Mouse (Mus musculus) right cerebral cortex, postnatal 14 days (tissue): ENCODE results near the gene 4930402H24Rik.

ENCODE experiments used
- DNase-seq: peaks from one replicate; pipeline ENCODE4 v3.0.0; 2022

Gene 4930402H24Rik

DNA sequence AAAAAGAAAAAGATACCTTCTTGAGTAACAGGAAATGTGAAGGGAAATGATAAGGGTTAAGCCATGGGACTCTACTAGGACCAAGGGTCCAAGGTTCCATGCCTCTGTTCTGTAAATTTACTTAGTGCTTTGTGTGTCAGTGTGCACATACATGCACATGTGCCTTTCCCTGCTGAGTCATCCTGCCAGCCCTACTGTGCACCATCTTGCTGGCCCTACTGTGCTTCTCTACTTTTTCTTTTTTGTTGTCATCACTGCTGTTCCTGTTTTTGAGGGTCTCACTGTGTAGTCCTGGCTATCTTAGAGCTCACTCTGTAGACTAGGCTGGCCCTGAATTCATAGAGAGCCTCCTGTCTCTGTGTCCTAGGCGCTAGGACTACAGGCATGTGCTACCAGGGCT, 178.5 kb downstream of the 4930402H24Rik start:
- DNase-seq, result no peak

DNA sequence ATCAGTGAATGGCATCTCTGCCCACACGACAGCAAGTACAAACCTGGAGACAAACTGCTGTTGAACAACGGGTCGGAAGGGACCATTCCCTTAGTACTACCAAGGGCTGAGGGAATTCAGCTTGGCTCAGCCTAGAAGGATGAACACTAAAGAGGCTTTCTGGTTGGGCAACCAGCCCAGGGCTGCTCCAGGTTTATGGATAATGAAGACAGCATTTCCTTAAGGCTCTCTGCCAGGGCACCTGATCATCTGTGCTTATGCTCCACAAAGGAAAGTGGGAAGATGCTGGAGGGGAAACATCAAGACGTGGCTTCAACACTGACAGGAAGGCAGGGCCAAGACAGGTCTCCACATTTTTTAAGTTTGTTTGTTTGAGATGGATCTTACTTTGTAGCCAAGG, 181.8 kb downstream of the 4930402H24Rik start:
- DNase-seq, result no peak

DNA sequence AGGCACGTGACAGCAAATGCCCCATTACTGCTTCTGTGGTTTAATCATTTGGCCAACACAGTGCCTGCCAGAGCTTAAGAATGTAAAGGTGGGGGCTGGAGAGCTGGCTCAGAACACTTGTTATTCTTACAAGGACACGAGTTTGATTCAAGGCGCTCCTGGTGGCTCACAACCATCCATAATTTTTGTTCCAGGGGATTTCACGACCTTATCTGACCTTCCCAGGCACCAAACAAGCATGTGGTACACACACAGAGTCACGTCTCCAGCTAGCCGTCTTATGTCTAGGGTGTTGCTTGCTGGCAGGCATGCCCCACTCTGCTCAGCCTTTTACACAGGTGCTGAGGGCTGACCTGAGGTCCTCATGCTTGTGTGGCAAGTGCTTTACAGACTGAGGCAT, 188.3 kb downstream of the 4930402H24Rik start:
- no peak for DNase-seq

DNA sequence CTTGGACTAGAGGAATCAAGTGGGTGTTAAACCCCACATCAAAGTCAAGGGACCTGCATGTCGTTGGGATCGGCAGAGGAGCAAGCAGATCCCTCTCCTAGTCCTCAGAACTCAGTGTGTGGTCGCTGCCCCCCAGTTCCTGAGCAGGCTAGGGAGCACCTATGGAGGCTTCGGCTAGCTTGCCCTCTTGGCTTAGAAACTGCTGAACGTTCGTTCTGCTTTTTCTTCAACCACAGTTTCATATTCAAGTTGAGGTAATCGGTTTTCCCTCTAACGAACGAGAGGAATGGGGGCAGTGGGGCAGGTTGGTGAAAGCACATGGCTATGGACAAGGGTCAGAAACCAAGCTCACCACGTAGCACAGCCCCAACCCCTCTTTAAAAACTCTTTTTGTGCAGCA, 199.1 kb downstream of the 4930402H24Rik start:
- DNase-seq, result no peak

DNA sequence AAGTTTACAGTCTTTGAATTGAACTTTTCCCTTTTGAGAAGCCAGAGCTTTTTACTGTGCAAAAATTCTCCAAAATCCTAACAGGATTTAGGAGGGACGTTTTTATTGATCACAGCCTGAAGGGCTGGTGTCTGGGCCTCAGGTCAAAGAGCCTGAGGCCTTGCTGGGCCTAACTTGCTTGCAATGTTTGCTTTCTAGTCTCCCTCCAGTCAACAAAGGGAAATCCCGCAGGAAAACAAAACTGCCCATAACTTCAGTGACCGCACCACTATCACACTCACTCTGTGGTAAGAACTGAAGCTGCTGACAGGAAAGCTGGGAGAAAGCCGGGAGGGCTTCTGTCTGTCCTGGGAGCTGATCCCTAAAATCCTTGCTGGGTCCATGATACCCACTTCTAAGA, 199.6 kb downstream of the 4930402H24Rik start:
- DNase-seq, result no peak

DNA sequence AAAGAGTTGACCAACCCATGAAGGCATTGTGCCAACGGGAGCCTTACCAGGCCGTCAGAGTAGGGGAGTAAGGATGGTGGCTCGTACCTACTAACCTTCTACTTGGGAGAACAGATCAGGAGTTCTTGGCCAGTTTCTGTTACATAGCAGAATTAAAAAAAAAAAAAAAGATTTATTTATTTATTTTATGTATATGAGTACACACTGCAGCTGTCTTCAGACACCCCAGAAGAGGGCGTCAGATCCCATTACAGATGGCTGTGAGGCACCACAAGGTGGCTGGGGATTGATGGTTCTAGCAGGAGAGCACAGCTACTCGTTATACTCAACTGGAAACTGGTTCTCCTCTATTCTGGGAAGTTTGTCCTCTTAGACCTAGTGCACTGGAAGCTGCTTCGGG, 201.0 kb downstream of the 4930402H24Rik start:
- DNase-seq, result no peak

DNA sequence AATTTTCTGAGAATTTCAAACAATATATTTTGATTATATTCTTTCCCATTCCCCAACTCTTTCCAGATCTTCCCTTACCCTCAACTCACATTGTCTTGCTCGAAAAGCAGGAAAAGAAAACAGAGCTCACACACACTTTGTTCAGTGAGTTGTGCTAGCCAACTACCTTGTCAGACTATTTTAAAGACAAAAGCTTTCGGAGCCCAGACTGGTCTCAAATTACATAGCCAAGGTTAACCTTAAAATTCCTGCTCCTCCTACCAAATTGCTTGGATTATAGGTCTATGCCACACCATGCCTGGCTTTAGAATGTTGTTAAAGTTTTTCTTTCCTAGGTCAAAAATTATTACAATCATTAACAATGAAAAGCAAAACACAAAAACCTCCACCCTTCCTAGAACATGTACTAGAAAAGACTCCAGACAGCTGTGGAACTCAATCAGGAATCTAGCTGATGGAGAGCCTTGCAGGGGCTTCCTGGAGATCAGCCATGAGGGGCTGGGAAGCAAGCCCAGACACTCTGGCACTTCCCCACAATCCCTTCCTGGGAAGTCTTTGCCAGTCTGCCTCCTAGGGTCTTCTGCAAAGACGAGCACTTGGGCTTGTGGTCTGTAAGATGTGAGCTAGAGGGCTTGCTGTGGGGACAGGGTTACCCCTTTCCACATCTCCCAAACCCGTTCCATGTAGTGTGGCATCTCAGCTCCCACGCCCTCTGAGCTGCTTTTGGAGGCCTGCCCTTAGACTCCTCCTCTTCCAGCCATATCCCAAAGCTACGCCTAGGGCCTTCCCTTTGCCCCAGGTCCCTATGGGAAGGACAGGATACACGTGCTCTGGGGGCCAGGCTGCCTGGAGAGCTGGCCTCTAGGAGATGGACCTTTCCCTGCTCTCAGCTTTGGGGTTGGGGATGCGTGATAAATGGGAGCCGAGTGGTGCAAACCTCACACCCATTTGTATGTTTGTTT, 201.9 kb downstream of the 4930402H24Rik start:
- no peak for DNase-seq

DNA sequence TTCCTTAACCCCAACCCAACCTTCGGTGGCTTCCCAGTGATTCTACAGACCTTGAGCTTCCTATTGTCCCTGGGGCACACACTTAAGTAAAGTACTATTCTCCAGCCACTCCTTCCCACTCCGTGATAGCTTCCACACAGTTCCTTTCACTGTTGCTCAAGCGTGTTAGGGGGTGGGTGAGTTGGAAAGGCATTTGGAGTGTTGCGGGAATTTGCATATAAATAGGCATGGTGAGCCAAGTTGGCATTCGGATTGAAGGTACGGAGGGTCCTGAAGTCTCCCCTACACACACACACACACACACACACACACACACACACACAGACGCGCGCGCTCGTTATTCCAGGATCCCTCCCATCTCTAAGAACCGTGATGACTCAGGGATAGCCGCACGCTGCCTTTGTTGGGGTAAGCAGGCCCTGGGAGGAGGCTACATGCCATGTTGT, 208.4 kb downstream of the 4930402H24Rik start:
- DNase-seq, result peak; percentile 15

DNA sequence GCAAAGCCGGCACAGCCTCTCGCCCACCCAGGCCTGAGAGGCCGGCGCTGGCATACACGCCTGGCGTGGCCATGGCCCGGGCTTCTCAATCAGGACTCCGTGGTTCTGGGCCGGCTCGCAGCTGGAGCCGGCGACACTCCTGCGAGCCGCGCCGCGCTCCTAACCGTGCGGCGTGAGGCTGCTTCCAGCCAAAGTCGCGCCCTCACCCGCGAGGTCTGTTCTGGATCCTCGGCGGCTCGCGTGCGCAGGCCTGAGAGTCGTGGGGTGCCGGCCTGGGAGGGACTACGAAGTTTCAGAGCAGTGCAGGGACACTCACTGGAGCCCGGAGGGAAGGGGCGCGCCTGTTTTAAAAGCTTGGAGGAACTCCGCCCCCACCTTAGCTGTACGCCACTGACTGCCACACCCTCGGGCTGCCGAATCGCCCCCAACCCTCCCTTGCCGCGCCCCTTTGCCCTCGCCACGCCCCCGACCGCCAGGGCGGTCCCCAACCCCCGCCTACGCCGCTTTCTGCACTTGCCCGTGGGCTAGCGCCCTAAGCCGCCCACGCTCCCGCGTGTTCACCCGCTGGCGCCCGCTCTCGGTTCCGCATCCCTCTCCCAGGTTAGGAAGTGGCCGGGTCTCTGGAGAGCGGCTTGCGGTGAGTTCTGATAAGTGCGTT, 208.9 kb downstream of the 4930402H24Rik start, which contains the start of gene Slc4a11:
TSS of gene Slc4a11 (minus strand) at position 367 of the 658 bp plus-strand sequence.
- DNase-seq, result peak; percentile 35

DNA sequence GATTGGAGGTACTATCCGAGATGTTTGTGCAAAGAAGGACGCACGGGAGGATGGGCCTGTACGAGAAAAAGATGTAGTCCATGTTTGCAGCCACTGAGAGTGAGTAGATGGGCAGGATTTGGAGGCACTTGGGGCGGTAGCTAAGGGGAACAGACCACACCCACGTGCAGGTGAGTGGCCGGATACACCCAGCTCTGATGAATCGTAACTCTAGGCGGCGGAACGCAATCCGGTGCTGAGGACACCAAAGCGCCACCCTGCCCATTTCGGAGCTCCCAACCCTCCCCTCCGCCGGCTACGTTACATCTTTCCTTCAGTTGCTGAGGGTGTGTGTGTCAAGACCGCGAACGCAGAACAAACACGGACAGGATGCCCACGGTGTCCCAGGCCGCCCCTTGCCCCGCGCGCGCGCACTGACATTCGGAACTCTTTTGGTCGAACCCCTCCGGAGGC, 209.5 kb downstream of the 4930402H24Rik start:
- DNase-seq, result peak; percentile 19

DNA sequence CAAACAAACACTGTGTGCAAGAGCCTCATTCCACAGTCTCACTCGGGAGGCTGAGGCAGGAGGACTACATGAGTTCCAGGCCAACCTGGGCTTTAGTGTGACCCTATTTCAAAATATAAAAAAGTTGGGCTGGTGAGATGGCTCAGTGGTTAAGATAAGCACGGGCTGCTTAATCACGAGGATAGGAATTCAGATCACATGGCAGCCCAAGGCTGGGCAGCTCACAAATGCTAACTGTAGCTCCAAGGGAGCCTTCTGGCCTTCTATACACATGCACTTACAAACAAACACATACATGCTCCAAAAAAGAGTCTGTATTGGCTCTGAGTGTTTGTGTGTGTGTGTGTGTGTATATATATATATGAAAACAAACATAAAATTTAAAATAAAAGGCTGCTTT, 212.6 kb downstream of the 4930402H24Rik start:
- no peak for DNase-seq

DNA sequence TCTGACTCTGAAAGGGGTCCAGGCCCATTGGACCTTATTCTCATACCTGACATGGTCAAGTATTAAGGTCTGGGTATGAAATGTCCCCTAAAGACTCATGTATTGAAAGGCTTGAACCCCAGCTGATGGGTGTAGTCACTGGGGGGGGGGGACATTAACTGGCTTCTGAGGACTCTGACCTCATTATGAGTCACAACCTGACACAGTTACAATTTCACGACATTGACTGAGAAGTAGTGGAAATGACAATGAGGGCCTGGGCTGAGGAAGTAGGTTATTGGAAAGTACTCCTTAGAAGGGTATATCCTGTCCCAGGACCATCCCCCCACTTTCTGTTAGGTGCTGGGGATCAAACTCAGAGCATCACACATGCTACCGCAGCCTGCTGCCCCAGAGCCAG, 217.2 kb downstream of the 4930402H24Rik start:
- no peak for DNase-seq

DNA sequence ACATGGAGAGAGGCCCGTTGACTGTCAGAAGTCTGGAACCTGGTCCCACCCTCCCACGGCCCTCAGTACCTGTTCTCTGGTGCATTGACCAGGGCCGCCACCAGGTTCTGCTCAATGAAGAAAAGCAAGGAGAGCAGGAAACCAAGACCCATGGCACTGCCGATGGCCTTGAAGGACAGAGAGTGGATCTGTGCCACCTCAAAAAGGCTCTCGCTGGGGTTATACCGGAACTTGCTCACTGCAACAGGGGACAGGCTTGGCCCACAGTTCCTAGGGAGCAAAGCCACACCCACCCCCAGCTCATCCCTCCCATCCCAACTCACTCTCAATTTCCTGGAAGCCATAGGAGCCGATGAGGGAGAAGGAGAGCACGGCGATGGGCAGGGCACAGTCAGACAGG, 220.8 kb downstream of the 4930402H24Rik start:
- DNase-seq, result no peak

DNA sequence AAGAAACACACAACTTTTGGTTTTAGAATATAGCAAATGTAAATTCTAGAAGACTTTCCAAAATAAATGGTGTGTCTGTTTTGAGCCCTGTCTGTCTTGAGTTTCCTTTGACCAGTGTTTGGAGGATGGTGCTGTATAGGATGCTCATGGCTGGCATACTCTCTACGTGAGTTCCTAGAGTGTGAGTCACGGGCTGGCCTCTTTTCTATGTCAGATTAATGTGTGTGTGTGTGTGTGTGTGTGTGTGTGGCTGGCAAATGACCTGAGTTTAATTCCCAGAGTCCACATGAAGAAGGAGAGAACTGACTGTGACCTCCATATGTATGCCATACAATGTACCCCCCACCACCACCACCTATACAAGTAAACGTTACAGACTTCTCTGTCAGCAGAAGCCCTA, 224.7 kb downstream of the 4930402H24Rik start:
- no peak for DNase-seq

DNA sequence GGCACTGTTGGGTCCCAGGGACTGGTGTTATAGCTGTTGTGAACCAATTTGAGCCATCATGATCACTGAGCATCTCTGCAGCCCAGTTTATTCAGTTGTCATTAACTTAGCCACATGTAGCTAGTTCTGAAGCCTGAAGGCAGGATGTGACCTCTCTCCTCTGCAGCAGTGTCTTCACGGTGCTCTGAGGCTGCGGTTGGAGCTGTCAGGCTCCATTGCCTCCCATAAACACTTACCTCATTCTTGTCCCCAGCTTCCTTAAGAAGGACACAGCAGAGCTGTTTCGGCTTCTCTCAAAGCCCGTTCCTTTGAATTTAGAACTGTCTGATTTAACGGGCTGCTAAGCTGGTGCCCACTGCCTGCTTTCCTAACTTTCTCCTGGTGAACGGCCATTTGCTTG, 226.3 kb downstream of the 4930402H24Rik start:
- DNase-seq, result no peak

DNA sequence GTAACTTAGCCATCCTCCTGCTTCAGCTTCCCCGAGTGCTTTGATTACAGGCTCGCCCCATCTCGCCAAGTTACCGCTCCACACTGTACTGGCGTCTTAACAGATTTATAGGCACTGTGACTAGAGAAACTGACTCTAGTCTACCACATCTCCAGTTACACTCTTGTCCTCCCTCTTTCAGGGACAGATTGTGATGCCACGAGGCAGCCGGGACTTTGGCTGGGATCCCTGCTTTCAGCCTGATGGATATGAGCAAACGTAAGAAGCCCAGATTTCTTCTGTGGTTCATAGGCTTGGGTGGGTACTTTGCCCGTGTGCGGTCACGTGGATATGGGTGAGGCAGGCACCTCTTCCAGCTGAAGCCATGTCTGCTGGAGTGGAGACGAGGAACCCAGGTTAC, 227.1 kb downstream of the 4930402H24Rik start:
- no peak for DNase-seq

DNA sequence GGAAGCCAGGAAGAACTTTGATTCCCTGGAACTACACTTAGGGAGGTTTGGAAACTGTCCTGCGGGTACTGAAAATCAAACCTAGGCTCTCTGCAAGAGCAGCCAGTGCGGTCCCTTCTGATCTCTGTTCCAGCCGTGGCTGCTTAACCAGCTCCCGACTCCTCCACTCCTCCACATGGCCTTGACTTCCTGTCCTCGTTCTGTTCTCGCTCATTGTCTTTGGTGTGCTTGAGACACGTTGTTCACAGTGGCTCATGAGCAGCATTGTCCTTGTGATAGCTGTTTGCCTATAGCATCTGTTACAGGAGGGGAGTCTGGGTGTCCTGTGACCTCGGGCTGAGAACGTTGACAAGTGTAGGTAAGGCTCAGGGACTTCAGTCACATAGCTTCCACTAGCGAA, 229.0 kb downstream of the 4930402H24Rik start:
- DNase-seq, result no peak

DNA sequence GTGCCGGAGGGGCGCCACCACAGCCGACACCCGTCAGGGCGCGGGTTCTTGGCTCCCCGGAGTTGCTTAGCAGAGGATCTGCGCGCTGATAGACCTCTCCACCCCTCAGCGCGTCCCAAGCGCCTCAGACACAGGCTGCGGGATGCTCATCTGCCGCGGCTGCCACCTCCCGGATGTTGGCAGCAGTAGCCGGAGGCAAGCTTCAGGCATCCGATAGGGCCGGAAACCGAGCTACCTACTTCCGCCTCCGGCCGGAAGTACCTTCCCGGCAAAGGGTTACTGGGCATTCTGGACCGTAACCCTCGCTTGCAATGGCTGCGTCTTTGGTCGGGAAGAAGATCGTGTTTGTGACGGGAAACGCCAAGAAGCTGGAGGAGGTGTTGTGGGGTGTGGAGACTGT, 238.6 kb downstream of the 4930402H24Rik start, which contains the start of gene Itpa:
TSS of gene Itpa (plus strand) at position 52 of the 400 bp plus-strand sequence.
- DNase-seq, result peak; percentile 82

DNA sequence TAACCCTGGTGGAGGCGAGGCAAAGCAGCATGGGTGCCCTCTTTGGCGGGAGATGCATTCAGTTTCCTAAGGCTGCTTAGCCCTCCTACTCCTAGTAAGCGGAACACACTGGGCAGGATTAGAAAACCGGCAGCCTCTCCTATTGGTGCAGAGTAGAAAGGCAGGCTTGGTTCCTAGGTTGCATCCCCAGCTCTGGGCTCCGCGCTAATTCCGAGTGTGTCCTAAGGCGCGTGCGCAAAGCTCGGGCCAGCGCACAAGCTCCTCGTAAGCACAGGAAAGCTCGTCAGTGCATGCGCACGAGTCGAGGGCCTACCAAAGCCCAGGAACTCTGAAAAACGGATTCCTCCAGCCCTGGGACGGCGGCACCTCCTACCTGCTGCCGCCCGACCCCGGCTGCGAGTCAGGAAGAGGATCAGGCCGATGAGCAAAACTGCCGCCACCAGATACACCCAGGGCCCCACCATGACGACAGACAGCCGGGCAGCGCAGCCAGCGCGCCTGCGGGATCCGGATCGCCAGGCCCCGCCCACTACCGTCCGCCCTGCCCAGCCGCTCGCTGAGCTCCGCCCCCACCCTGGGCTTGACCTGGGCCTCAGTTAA, 242.0 kb downstream of the 4930402H24Rik start, which contains the start of gene Ddrgk1:
TSS of gene Ddrgk1 (minus strand) at position 558 of the 600 bp plus-strand sequence.
- peak; percentile 89 for DNase-seq

DNA sequence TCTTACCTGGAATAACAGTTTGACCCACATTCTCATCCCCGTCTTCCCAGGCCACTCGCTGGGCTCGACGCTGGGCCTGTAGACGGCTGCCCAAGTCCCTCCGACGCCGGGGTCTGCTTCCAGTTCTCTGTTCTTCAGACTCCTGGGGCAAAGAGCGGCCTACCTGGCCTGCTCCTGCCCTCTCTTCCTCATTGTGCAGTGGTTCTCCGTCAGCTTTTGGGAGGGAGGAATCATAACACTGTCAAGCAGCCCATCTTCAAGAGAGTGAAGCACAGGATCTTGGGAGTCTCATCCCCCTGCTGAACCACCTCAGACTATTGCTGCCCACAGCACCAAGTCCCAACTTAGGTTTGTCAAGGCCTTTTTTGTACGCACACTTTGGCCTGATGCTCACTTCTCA, 242.9 kb downstream of the 4930402H24Rik start:
- DNase-seq, result no peak

DNA sequence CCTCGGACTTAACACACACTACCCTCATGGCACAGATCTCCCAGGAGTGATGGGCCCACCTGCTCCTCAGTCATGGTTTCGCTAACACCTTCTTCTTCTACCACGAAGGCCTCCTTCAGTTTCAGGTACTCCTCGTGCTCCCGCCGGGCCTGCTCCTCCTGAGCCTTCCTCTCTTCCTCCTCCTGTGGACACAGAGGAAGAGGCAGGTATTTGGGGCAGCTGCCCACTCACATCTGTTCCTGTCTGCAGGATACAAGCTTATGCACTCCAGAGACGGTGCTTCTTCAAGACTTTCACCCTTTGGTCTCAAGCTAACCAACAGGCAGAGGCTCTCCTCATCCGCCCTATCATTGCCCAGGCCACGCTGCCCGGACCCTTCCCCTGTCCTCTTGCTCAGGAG, 247.7 kb downstream of the 4930402H24Rik start:
- DNase-seq, result no peak

DNA sequence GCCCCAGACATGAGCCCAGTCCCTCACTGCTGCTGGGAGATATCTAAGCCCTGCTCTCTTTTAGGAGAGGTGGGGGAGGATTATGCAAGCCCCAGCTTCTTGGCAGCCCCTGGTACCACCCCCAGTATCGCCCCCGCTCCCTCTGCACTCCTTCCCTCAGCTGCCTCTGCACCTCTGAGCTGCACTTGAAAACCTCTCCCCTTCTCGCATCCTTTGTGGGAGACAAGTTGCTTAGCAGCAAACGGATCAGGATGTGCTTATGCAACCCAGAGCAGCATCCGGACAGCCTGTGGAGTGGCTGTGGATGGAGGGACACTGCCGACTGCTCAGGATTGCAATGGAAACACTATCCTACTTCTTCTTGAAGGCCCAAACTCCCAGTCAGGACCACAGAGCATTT, 248.7 kb downstream of the 4930402H24Rik start:
- DNase-seq, result peak; percentile 58

DNA sequence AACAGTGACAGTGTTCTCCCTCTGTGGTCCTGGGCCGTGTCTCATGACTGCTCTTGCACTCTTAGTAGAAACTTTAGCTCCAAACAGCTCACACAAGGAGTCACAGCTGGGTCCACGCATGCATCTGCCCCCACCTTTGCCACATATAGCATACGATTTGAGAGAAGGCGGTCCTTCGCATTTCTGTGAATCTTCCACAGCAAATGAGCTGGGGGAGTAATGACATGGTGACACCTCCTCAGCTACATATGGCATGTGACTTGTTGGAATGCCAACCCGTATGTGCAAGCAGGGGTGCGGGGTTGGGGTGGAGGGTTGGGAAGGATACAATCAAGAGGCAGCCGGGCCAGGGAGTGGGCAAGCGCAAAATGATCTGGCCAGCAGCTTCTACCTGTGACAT, 249.7 kb downstream of the 4930402H24Rik start:
- DNase-seq, result no peak
